Mouse (Mus musculus) CD8-positive naive resting alpha-beta T cell, adult 2 months (primary cell): Measurements from ENCODE around the gene Zfp978.
"Not testable (repeated sequence)": the region's sequence is repeated elsewhere in the genome, so short reads cannot be mapped to it uniquely, and the experiment has no call there.

ENCODE experiments used
- DNase-seq, 2 experiments: peaks; one replicate each; pipeline ENCODE4 v3.0.0; 2022; ENCODE audit warnings: low read depth in 2 of 2, low spot score in 2 of 2

Gene Zfp978

GRCm38 (mm10) chr4:147406735-147407462 lies 45.8 kb downstream of the Zfp978 start:
- DNase-seq: no peak

GRCm38 (mm10) chr4:147407463-147407822 lies 46.3 kb downstream of the Zfp978 start:
- no peak for DNase-seq

GRCm38 (mm10) chr4:147416365-147416764 lies 55.3 kb downstream of the Zfp978 start:
- not testable (repeated sequence) for DNase-seq

GRCm38 (mm10) chr4:147417157-147417778 lies 56.2 kb downstream of the Zfp978 start:
- no peak for DNase-seq

GRCm38 (mm10) chr4:147417921-147418320 lies 56.8 kb downstream of the Zfp978 start:
- DNase-seq: no peak

GRCm38 (mm10) chr4:147418333-147418732 lies 57.2 kb downstream of the Zfp978 start:
- DNase-seq: not testable (repeated sequence)

- not testable (repeated sequence) for DNase-seq
Observed at GRCm38 (mm10) chr4:147419190-147419589, 58.1 kb downstream of the Zfp978 start.

GRCm38 (mm10) chr4:147419756-147420590 lies 58.9 kb downstream of the Zfp978 start:
- not testable (repeated sequence) for DNase-seq

GRCm38 (mm10) chr4:147420794-147421193 lies 59.7 kb downstream of the Zfp978 start:
- no peak for DNase-seq

- DNase-seq: not testable (repeated sequence)
Observed at GRCm38 (mm10) chr4:147421316-147421715, 60.2 kb downstream of the Zfp978 start.

- DNase-seq: no peak
Observed at GRCm38 (mm10) chr4:147423140-147423539, 62.0 kb downstream of the Zfp978 start.

GRCm38 (mm10) chr4:147423641-147424298 lies 62.7 kb downstream of the Zfp978 start:
- DNase-seq: no peak

- not testable (repeated sequence) for DNase-seq
Observed at GRCm38 (mm10) chr4:147424404-147424803, 63.3 kb downstream of the Zfp978 start.

- DNase-seq: not testable (repeated sequence)
Observed at GRCm38 (mm10) chr4:147425615-147426347, 64.7 kb downstream of the Zfp978 start.

GRCm38 (mm10) chr4:147430651-147431050 lies 69.5 kb downstream of the Zfp978 start:
- DNase-seq: no peak

- not testable (repeated sequence) for DNase-seq
Observed at GRCm38 (mm10) chr4:147431696-147432442, 70.8 kb downstream of the Zfp978 start.

GRCm38 (mm10) chr4:147432443-147432790 lies 71.3 kb downstream of the Zfp978 start:
- no peak for DNase-seq

GRCm38 (mm10) chr4:147433017-147433416 lies 71.9 kb downstream of the Zfp978 start:
- DNase-seq: no peak

- no peak for DNase-seq
Observed at GRCm38 (mm10) chr4:147433874-147434273, 72.8 kb downstream of the Zfp978 start.
